Mouse (Mus musculus) spleen, adult 2 months (tissue): Measurements from ENCODE around the gene Gm20489. TPM values are rescaled to one million over a fixed set of nuclear protein-coding genes. Genes with fewer than 3 reads are reported as not detected.

ENCODE experiments used
- DNase-seq, 2 experiments: peaks; one replicate each; pipeline versions ENCODE4 v3.0.0 to v3.0.0-alpha.2; 2012 to 2021; ENCODE audit warnings: low spot score in 2 of 2, low read depth in 1 of 2
- H3K27ac ChIP-seq: fragments of 200-500 bp; 2 replicates; pipeline ENCODE4 v1.5.1; 2012; ENCODE audit warnings: low read length, inconsistent platforms; ENCODE audit not compliant: insufficient read depth
- H3K27me3 ChIP-seq: fragments of 200-500 bp; 2 replicates; pipeline ENCODE4 v1.6.1; 2012; ENCODE audit warnings: mild to moderate bottlenecking, moderate library complexity, low read length, inconsistent platforms; ENCODE audit not compliant: control insufficient read depth, insufficient read depth
- H3K36me3 ChIP-seq: fragments of 200-500 bp; 2 replicates; pipeline ENCODE4 v1.6.1; 2012; ENCODE audit warnings: mild to moderate bottlenecking, low read length, inconsistent platforms; ENCODE audit not compliant: control insufficient read depth, insufficient read depth
- H3K4me1 ChIP-seq: fragments of 200-500 bp; 2 replicates; pipeline ENCODE4 v1.6.1; 2011; ENCODE audit warnings: inconsistent platforms; ENCODE audit not compliant: control insufficient read depth, insufficient read depth, insufficient read length
- H3K4me3 ChIP-seq: fragments of 200-500 bp; 2 replicates; pipeline ENCODE4 v1.5.1; 2011; ENCODE audit warnings: mild to moderate bottlenecking, inconsistent platforms; ENCODE audit not compliant: insufficient read depth, insufficient read length; ENCODE audit errors: extremely low read depth
- CTCF ChIP-seq: fragments of 200-500 bp; IDR thresholded peaks from 2 replicates; pipeline ENCODE4 v1.5.1; 2011; ENCODE audit warnings: mild to moderate bottlenecking, inconsistent platforms; ENCODE audit not compliant: insufficient read depth, insufficient read length, insufficient replicate concordance; ENCODE audit errors: extremely low read depth
- POLR2A ChIP-seq: fragments of 200-500 bp; IDR thresholded peaks from 2 replicates; pipeline ENCODE4 v1.6.1; 2011; ENCODE audit warnings: low read depth, low read length, inconsistent platforms
- WGBS: fragments of 180-500 bp; shearing (Covaris S2); methylation state at CpG from one replicate; pipeline ENCODE4 v1.1.7; 2018; 5-methylcytosine and 5-hydroxymethylcytosine counted together
- polyA plus RNA-seq: library from polyadenylated mRNA; depleted of rRNA; stranded (reverse); fragments of >200 nt; gene quantifications from 2 replicates; pipeline ENCODE4 v1.2.3, GENCODE M21; 2012; rRNA removed

The Gm20489 gene
- polyA plus RNA-seq, 1 experiment = not detected

GRCm38 (mm10) chrX:101222796-101223162 lies 46.0 kb downstream of the Gm20489 start:
- H3K36me3 ChIP-seq = no peaks in the 10 kb centered on the region
- TF ChIP-seq CTCF = no peak
- TF ChIP-seq POLR2A = no peak
- peak overlapping the region; percentile 51 for H3K4me3 ChIP-seq
- DNase-seq = no peak
- no peaks in the 10 kb centered on the region for H3K4me1 ChIP-seq
- WGBS = 45% methylated on average over 7 of the region's 7 CpGs
- peak overlapping the region; percentile 57 for H3K27ac ChIP-seq
- H3K27me3 ChIP-seq = no peaks in the 10 kb centered on the region

- 29% methylated on average over 55 of the region's 55 CpGs for WGBS
- no peak for TF ChIP-seq CTCF
- peak; percentile 4; the same call in 1 of the 2 replicates for TF ChIP-seq POLR2A
- H3K27me3 ChIP-seq = no peaks in the 10 kb centered on the region
- H3K4me3 ChIP-seq = peak within 1 kb of the TSS; percentile 84
- H3K27ac ChIP-seq = peak within 1 kb of the TSS; percentile 88
- DNase-seq = peak; percentile 68 to 85
- H3K4me1 ChIP-seq = no peaks in the 10 kb centered on the region
- no peaks in the 10 kb centered on the region for H3K36me3 ChIP-seq
These were observed 46.7 kb downstream of the Gm20489 start, which contains the start of gene Snx12 for GRCm38 (mm10) chrX:101221834-101222795. Gene Snx12 (minus strand): TSS chrX:101222563.

Other genes with a start within 250 kb of the Gm20489 start
- gene Tex11, start 209.4 kb downstream of the Gm20489 start, polyA plus RNA-seq = not detected in 2 replicates
- 2.1 and 2.6 TPM in 2 replicates for gene Slc7a3, start 183.0 kb downstream of the Gm20489 start, polyA plus RNA-seq
- gene Snx12, start 46.5 kb downstream of the Gm20489 start, polyA plus RNA-seq = 7.7 and 11.9 TPM in 2 replicates
- gene Foxo4, start 14.5 kb downstream of the Gm20489 start, polyA plus RNA-seq = 28.9 and 29.1 TPM in 2 replicates
- 0.65 and 0.99 TPM in 2 replicates for gene Gm614, start 5.0 kb downstream of the Gm20489 start, polyA plus RNA-seq
- 171 and 180 TPM in 2 replicates for gene Il2rg, start 768 bp downstream of the Gm20489 start, polyA plus RNA-seq
- 236 and 243 TPM in 2 replicates for gene Med12, start 5.0 kb upstream of the Gm20489 start, polyA plus RNA-seq
- 0.14 and 0.21 TPM in 2 replicates for gene Nlgn3, start 30.1 kb upstream of the Gm20489 start, polyA plus RNA-seq
- 2.8 and 4.2 TPM in 2 replicates for gene Gjb1, start 107.4 kb upstream of the Gm20489 start, polyA plus RNA-seq
- gene Zmym3, start 151.8 kb upstream of the Gm20489 start, polyA plus RNA-seq = 15.9 and 16.3 TPM in 2 replicates
- 66.2 and 66.3 TPM in 2 replicates for gene Nono, start 160.3 kb upstream of the Gm20489 start, polyA plus RNA-seq
- 0.14 and 0.54 TPM in 2 replicates for gene Itgb1bp2, start 180.1 kb upstream of the Gm20489 start, polyA plus RNA-seq